Mouse (Mus musculus) heart, postnatal 0 days (tissue): ENCODE measurements around the gene Trappc10. TPM values are rescaled to one million over a fixed set of nuclear protein-coding genes. Genes with fewer than 3 reads are reported as not detected.

Source experiments
- ATAC-seq: fragments of 200-750 bp; cut with Nextera tagmentation; 2 replicates; pipeline ENCODE4 v1.8.0; 2017; ENCODE audit warnings: low read depth, moderate number of reproducible peaks, moderate library complexity; ENCODE audit not compliant: insufficient read depth
- DNase-seq: peaks from one replicate; pipeline ENCODE4 v3.0.0-alpha.2; 2016; ENCODE audit warnings: low spot score
- H3K27ac ChIP-seq: fragments of 300-500 bp; sonication (generic); 2 replicates; pipeline ENCODE4 v1.5.1; 2014; ENCODE audit warnings: low read depth, mild to moderate bottlenecking
- H3K27me3 ChIP-seq: fragments of 300-500 bp; sonication (generic); 2 replicates; pipeline ENCODE4 v1.6.1; 2014; ENCODE audit warnings: low read length, mixed read lengths; ENCODE audit not compliant: control insufficient read depth, insufficient read depth
- H3K36me3 ChIP-seq: fragments of 300-500 bp; sonication (generic); replicated peaks from 2 replicates; pipeline ENCODE4 v1.6.1; 2014; ENCODE audit warnings: low read length, mixed read lengths; ENCODE audit not compliant: control insufficient read depth, insufficient read depth
- H3K4me1 ChIP-seq: fragments of 300-500 bp; sonication (generic); 2 replicates; pipeline ENCODE4 v1.6.1; 2014; ENCODE audit warnings: antibody characterized with exemption; ENCODE audit not compliant: control insufficient read depth, insufficient read depth
- H3K4me2 ChIP-seq: fragments of 300-500 bp; sonication (generic); 2 replicates; pipeline ENCODE4 v1.6.1; 2014; ENCODE audit warnings: low read depth, mild to moderate bottlenecking, low read length, moderate library complexity
- H3K4me3 ChIP-seq: fragments of 300-500 bp; sonication (generic); 2 replicates; pipeline ENCODE4 v1.5.1; 2014; ENCODE audit warnings: low read depth, low read length
- H3K9ac ChIP-seq: fragments of 300-500 bp; sonication (generic); replicated peaks from 2 replicates; pipeline ENCODE4 v1.6.1; 2014; ENCODE audit warnings: low read depth, low read length, mixed read lengths
- H3K9me3 ChIP-seq: fragments of 300-500 bp; sonication (generic); replicated peaks from 2 replicates; pipeline ENCODE4 v1.6.1; 2016; ENCODE audit warnings: low read length; ENCODE audit not compliant: control insufficient read depth
- CTCF ChIP-seq: IDR thresholded peaks from 2 replicates; pipeline ENCODE4 v1.5.1; 2016; ENCODE audit warnings: antibody characterized with exemption, control low read depth, low read depth
- EP300 ChIP-seq: IDR thresholded peaks from 2 replicates; pipeline ENCODE4 v1.6.1; 2016; ENCODE audit warnings: antibody characterized with exemption, low read depth
- WGBS: fragments of 180-500 bp; shearing (Covaris S2); extraction: QIAGEN DNeasy Blood & Tissue Kit; methylation state at CpG from one replicate; pipeline ENCODE4 v1.1.7; 2014; 5-methylcytosine and 5-hydroxymethylcytosine counted together
- polyA plus RNA-seq: library from polyadenylated mRNA; unstranded; fragments of >200 nt; fragmentation: Nextera tagmentation; extraction: Ambion mirVana; gene quantifications from 2 replicates; pipeline ENCODE4 v1.2.1, GENCODE M21; 2015
- total RNA-seq: library from RNA; depleted of rRNA; stranded (reverse); fragments of >200 nt; gene quantifications from 2 replicates; pipeline ENCODE4 v1.2.3, GENCODE M21; 2014; ENCODE audit warnings: low replicate concordance

Gene Trappc10
- total and polyA plus RNA-seq, 2 experiments from 2014 or later = 13.2 to 51.0 TPM

DNA sequence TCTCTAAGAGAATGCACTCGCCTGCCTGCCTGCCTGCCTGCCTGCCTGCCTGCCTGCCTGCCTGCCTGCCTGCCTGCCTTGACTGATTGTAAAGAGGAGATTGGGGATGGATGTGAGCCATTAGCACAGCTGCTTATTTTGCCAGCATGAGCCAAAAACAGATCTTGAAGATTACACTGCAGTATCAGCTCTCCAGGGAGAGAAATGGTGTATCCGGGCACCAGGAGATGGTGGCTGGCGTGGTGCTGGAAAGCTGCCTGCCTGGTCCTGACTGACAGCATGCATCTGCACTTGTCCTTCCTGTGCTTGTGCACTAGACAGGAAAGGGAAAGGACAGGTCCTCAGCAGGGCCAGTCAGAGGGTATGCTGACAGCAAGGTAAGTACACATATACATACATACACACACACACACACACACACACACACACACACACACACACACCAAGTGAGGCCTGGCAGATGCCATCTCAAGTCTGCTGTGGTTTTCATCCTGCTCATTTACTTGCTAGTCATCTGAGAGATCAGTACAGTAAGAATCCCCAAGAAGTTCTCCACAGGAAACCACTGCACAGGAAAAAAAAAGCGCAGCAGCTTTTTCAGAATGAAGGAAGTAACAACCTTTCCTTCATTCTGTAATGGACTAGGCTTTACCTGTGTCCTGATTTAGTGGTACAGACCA is 12.0 kb downstream of the Trappc10 start:
- peaks cover 20% of the 10 kb centered on the region for H3K36me3 ChIP-seq
- ATAC-seq = no peak
- H3K27ac ChIP-seq = no peak overlapping the region
- no peak for DNase-seq
- no peak overlapping the region for H3K4me3 ChIP-seq
- TF ChIP-seq EP300 = no peak
- TF ChIP-seq CTCF = no peak
- H3K27me3 ChIP-seq = no peaks in the 10 kb centered on the region
- H3K9ac ChIP-seq = no peak overlapping the region
- H3K9me3 ChIP-seq = no peaks in the 10 kb centered on the region
- no peak overlapping the region for H3K4me2 ChIP-seq
- WGBS = 78% methylated on average over 4 of the region's 4 CpGs
- H3K4me1 ChIP-seq = no peaks in the 10 kb centered on the region

DNA sequence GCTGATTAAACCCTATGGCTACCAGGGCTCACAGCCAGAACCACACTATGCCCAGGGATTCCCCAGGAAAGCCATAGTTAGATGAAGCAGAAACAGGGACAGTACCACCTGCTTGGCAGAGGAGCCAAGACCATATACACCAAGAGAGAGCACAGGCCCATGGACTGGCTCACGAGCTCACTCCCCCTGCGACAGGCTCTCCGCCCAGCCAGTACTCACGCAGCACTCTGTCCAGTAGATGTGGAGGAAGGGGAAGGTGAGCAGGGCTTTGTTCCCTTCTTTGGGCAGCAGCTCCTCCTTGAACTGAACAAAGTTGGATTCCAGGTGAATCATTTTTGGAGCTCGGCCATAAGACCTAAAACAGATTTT is 15.9 kb downstream of the Trappc10 start:
- 81% methylated on average over 5 of the region's 5 CpGs for WGBS
- Histone ChIP-seq H3K27me3 (no peaks in the 10 kb centered on the region), H3K36me3 (peaks cover 25% of the 10 kb centered on the region), H3K27ac (no peak overlapping the region), H3K4me2 (no peak overlapping the region), H3K4me1 (no peaks in the 10 kb centered on the region), H3K9ac (no peak overlapping the region), H3K9me3 (no peaks in the 10 kb centered on the region), H3K4me3 (no peak overlapping the region)
- ATAC-seq = no peak
- TF ChIP-seq EP300 (no peak), CTCF (no peak)
- no peak for DNase-seq

DNA sequence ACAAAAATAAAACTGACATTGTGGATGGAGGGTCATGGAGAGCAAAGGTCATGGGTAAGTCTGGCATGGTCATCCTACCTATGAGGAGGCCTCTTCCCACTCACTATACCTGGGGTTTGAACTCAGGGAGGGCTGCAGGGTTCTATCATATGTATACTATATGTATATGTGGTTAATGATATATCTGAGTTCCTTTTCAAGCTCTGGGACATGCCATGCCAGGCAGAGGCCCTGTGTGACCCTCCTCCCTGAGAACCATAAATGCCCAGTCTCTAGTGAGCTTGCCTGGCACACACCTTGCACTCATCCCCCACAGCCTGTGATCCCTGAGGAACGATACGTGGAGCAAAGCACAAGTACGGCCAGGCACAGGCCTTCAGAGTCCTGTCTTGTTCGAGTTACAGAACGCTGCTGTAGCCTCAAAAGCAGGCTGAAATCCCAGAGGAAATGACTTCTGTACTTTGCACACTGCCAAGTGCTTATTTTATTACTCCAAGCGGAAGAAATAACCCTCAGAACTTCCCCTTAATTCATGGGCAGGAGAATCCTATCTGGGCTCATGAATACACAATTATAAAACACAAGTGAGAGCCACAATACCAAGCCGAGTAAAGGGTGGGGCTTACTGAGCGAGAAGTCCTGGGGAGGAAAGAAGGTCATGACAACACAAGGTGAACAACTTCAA is 16.4 kb downstream of the Trappc10 start:
- no peaks in the 10 kb centered on the region for H3K4me1 ChIP-seq
- ATAC-seq (no peak), DNase-seq (no peak)
- H3K27me3 ChIP-seq = no peaks in the 10 kb centered on the region
- H3K27ac ChIP-seq = no peak overlapping the region
- TF ChIP-seq EP300 (no peak), CTCF (no peak)
- peaks cover 25% of the 10 kb centered on the region for H3K36me3 ChIP-seq
- H3K4me2 ChIP-seq = no peak overlapping the region
- no peak overlapping the region for H3K9ac ChIP-seq
- H3K9me3 ChIP-seq = no peaks in the 10 kb centered on the region
- WGBS = 70% methylated on average over 8 of the region's 8 CpGs
- no peak overlapping the region for H3K4me3 ChIP-seq

DNA sequence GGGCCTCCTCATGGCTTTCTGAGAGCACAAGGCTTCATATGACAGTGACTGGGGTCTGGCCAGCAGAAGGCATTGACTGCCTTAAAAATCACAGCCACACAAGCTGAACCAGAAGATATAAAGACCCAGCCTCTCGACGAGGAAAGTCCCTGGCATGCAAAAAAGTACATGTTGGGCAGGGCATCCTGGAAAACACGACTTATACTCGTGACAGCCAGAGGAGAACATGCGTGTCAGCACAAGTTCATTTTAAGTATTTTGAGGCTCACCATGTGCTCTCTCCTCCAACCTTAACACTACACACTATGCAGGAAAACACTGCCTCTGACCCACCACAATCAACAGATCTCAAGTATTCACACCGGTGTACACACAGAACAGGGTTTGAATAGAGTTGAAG is 20.3 kb downstream of the Trappc10 start:
- no peak overlapping the region for H3K9ac ChIP-seq
- no peak overlapping the region for H3K27ac ChIP-seq
- H3K9me3 ChIP-seq = no peaks in the 10 kb centered on the region
- DNase-seq (no peak), ATAC-seq (no peak)
- no peaks in the 10 kb centered on the region for H3K27me3 ChIP-seq
- H3K4me2 ChIP-seq = no peak overlapping the region
- H3K4me1 ChIP-seq = no peaks in the 10 kb centered on the region
- peaks cover 36% of the 10 kb centered on the region for H3K36me3 ChIP-seq
- H3K4me3 ChIP-seq = no peak overlapping the region
- 84% methylated on average over 6 of the region's 6 CpGs for WGBS
- TF ChIP-seq CTCF (no peak), EP300 (no peak)

DNA sequence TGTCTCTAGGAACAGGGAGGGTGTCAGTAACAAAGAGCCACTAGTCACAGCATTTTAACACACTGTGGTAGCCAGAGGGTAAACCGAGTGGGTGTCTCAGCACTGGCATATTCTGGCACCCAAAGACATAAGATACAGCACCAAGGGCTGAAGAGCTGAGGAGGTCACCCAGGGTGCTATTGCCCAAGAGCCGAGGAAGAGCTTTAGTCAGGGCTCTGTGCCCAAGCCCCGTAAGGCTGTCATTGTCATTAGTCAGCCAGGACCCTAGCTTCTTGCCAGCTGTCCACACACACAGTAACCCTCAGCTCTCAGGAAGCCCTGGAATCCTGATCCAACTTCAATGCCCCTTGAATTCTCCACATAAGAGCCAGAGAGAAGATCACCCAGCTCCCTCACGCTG is 21.5 kb downstream of the Trappc10 start:
- DNase-seq (no peak), ATAC-seq (peak; percentile 6; the same call in 1 of the 2 replicates)
- no peaks in the 10 kb centered on the region for H3K4me1 ChIP-seq
- WGBS = 47% methylated on average over 4 of the region's 4 CpGs
- H3K9me3 ChIP-seq = no peaks in the 10 kb centered on the region
- H3K9ac ChIP-seq = no peak overlapping the region
- TF ChIP-seq CTCF (no peak), EP300 (no peak)
- H3K36me3 ChIP-seq = peaks cover 45% of the 10 kb centered on the region
- no peaks in the 10 kb centered on the region for H3K27me3 ChIP-seq
- H3K4me2 ChIP-seq = no peak overlapping the region
- H3K27ac ChIP-seq = no peak overlapping the region
- H3K4me3 ChIP-seq = no peak overlapping the region
